Mouse (Mus musculus): ENCODE data around the gene Akt1.

The Akt1 gene

DNA sequence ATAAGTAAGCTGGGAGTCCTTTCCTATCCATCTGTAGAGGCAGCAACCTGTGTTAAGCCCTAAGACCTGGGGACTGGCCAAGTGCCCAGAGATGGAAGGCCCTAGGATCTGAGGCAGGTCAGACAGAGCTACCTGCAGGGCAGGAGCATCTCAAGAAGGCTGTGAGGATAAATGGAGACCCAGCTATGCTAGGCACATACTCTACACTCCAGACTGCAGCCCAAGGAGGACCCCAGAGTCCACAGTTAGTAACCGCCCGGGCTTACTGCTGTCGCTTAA, 13.4 kb downstream of the Akt1 start:
- no peak for DNase-seq (ENCODE audit: low spot score in 2 of 2)

DNA sequence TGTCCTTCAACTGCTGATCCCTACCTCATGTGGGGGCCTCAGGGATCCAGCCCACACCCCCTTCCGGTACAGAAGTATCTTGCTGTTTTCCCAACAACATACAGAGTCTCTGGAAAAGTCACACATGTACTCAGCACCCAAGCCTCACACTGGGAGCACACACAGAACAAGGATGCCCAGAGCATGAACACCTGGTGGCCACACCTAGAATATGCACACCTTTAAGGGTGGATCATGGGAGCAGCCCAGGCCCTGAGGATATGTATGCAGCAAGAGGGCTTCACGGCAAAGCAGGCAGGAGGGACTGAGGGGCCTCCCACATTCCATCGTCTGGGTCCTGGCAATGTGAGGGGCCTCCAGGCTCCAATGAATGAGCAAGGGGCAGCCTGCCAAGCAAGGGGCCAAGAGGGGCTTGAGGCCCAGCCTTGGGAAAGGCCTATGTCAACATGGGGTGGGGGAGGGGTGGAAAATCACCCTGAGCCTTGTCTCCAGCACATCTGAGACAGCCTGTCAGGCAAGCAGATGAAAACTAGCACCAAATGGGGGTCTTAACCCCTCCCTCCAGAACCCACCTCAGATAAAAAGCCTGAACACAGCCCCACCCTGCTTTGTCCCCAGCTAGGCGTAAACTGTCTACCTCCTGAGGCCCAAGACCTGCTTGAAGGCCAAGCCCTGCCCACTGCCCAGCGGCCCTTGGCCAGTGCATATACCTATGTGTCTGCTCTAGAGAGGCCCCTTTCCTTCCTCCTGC, 13.9 kb downstream of the Akt1 start:
- no peak for DNase-seq (ENCODE audit: low spot score in 2 of 2)

DNA sequence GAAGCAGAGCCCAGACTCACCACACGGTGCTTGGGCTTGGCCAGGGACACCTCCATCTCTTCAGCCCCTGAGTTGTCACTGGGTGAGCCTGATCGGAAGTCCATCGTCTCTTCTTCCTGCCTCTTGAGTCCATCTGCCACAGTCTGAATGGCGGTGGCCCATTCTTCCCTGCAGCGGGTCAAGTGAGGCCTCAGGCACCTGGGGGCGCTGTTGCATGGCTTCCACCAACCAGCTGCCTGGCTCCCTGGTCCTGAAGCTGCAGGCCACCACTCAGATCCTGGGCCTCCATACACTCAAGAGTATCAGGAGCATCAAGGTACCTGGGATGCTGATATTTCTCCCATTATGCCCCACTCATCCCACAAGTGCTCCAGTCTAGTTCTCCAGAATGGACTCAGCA, 15.6 kb downstream of the Akt1 start:
- peak in 1 of 2 experiments; percentile 58 for DNase-seq (ENCODE audit: low spot score in 2 of 2)

- DNase-seq (ENCODE audit: low spot score in 2 of 2) = peak in 1 of 2 experiments; percentile 44
These were observed 16.1 kb downstream of the Akt1 start for GRCm38 (mm10) chr12:112658619-112659018.

DNA sequence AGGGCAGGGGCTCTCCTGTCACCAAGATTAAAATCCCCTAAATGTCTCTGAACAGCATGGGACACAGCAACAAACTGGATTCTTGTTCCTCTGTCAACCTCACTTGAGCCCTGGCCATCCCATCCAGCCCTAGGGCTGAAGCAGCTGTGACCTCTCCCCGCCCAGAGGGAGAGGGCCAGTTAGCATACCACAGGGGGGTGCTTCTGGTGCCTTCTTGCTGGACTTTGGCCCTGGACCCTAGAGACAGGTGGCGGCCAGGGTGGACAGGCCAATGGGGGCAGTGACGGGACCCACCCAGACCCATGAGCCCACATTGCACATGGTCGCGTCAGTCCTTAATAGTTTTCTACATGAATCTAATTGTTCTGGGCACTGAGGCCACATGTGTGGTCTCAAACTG, 20.6 kb downstream of the Akt1 start:
- no peak for DNase-seq (ENCODE audit: low spot score in 2 of 2)

GRCm38 (mm10) chr12:112653157-112653824, 21.4 kb downstream of the Akt1 start:
- peak; percentile 85 to 89 for DNase-seq (ENCODE audit: low spot score in 2 of 2)

DNA sequence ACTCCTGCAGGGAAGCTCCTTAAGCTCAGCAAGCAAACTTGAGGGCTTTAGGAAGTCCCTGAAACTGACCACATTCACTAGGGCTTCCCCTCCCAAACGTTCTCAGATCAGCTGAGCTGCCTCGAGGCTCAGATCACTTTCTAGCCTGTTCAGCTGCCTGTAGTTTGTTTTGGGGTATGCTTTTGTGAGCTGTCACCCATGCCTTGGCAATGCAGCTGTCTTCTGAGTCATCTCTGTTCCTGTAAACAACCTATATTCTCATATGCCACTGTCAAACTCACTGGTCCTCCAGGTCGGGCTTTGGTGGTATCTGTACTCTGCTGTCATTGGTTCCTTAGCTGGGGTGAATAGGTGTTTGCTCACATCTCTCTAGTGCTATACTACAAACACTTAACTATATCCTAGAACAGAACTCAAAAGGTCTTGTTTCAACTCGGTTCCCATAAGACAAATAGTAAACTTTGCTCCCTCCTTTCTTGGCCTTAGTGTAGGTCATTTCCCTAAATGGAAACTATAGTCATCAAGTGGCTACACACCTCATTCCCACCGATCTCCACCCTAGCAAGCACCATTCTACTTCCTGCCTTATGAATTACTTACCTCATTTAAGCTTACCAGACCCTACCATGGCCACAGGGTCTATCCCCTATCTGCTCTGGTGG, 22.8 kb downstream of the Akt1 start:
- no peak for DNase-seq (ENCODE audit: low spot score in 2 of 2)

DNA sequence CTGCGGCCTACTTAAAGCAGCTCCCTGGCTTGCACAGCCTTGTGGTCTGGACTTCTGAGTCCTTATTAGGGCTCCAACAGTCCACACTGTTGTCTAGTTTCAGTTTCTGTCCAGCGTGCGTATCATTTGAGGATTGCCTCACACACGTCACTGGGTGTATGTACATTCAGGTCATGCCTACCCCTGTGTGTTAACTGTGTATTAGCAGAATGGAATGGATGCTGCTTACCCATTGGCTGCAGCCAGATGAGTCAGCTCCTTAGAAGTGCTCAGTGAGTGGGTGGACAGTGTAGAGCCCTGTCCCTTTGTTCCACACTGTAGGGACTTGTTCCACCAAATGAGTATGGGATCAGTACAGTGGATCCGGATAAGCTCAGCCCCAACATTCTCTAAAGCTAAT, 26.6 kb downstream of the Akt1 start:
- no peak for DNase-seq (ENCODE audit: low spot score in 2 of 2)

DNA sequence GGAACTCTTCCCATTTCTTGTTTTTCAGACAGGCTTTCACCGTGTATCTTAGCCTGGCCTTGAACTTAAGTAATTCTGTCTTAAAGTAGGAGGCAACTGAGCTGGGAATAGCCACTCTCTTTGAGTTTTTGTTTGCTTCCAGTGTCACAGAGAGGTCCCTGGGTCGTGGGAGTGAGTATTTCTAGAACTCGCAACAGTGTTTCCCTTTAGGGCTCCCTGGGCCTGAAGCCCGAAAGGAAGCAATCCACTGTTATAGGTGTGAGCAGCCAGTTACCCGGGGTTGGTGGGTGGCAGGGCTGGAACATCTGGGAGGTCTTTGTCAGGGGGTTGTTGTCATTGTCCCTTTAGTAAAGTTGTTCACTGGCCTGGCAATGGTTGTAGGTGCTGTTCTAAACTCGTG, 28.5 kb downstream of the Akt1 start:
- DNase-seq (ENCODE audit: low spot score in 2 of 2) = no peak

- DNase-seq (ENCODE audit: low spot score in 2 of 2) = peak; percentile 56 to 63
These were observed 29.7 kb downstream of the Akt1 start for GRCm38 (mm10) chr12:112644855-112645506.

DNA sequence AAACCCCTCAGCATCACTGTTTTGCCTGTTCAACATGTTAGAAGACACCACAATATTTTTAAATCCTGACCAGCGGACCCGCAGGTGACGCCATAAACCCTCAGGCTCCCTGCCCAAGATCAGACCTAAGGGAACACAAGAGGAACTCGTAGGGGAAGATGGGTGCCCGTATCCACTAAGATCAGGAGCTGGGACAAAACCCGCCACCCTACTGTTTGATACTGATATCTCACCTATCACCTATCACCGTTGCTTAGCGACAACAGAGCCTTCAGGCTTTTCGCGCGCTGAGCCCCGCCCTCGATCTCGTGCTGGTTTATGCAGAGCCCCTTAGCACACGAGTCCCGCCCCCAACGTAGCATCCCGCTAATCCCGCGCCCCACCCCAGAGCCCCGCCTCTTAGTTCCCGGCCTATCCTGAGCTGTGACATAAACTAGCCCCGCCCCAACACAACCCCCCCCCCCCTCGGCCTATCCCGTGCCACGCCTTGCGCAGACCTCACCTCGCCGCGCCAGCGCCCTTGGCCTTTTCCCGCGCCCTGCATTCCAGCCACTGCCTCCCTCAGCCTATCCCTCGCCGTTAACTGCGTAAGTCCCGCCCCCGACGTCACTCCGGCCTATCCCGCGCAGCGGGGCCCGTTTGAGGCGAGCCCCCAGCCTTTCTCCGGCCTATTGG, 30.4 kb downstream of the Akt1 start, which contains the start of gene Siva1:
Gene Siva1 (plus strand): TSS at position 500 of the 675 bp plus-strand sequence.
- DNase-seq (ENCODE audit: low spot score in 2 of 2) = peak; percentile 97 to 98

DNA sequence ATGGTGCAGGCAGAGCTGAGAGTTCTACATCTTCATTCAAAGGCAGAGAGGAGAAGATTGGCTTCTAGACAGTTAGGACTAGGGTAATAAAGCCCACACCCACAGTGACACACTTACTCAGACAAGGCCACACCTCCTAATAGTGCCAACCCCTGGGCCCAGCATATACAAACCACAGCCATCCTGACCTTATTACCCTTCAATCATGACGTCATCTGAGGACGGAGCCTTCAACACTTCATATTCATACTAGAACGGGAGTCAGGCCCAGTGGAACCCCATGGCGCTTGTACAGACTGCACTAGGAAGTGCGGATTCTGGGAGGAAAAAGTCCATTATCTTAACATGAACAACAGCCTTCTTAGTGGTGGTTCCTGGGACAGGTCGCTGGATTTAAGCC, 31.6 kb downstream of the Akt1 start:
- no peak for DNase-seq (ENCODE audit: low spot score in 2 of 2)

GRCm38 (mm10) chr12:112639526-112639925, 35.2 kb downstream of the Akt1 start:
- no peak for DNase-seq (ENCODE audit: low spot score in 2 of 2)

- DNase-seq (ENCODE audit: low spot score in 2 of 2) = no peak
These were observed 41.0 kb downstream of the Akt1 start for GRCm38 (mm10) chr12:112633686-112634085.

DNA sequence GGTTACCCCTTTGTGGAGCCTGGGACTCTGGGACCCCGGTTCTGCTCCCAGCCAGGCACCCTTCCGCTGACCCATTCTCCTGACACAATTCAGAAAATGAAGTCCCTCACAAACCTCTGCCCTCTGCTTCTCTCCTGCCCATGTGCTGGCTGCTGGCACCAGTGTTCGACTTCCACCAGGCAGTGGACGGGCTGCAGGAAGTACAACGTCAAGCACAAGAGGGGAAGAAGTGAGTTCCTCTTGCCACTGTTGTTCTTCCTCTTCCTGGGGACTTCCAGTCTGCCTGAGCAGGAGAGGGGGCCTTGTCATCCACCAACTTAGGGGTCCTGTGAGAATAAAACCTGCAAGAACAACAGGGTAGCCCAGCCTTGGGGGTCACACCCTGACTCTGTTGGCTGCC, 41.8 kb downstream of the Akt1 start:
- no peak for DNase-seq (ENCODE audit: low spot score in 2 of 2)

GRCm38 (mm10) chr12:112632084-112632777, 42.5 kb downstream of the Akt1 start:
- DNase-seq (ENCODE audit: low spot score in 2 of 2) = no peak

DNA sequence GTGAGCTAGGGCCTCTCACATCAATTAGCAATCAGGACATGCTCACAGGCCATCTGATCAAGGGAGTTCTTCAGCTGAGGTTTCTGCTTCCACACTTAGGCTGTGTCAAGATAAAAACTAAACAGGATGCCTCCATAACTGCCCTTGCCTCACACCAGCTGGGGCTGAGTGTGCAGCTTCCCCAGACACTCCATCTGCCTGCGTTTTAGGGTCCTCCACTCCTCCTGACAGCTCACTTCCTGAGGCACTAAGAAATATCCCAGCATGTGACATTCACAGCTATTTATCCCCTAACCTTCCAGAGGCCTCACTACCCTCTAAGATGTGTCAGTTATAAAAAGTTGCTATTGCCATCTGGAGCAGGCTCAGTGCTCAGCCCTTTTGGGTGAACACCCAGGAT, 43.2 kb downstream of the Akt1 start:
- DNase-seq (ENCODE audit: low spot score in 2 of 2) = no peak

DNA sequence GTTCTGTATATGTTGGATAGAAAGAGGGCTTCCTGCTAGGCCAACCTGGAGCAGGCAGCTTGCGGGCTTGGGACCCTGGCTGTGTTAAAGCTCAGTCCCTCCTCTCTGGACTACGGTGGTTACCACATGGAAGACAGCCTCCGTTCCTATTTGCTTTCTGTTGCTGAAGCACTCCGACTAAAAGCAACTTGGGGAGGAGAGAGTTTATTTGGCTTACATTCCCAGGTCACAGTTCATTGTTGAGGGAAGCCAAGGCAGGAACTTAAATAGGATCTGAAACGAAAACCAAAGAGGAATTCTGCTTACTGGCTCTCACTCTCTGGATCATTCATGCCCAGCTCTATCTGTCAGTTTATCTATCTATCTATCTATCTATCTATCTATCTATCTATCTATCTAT, 43.9 kb downstream of the Akt1 start:
- no peak for DNase-seq (ENCODE audit: low spot score in 2 of 2)

DNA sequence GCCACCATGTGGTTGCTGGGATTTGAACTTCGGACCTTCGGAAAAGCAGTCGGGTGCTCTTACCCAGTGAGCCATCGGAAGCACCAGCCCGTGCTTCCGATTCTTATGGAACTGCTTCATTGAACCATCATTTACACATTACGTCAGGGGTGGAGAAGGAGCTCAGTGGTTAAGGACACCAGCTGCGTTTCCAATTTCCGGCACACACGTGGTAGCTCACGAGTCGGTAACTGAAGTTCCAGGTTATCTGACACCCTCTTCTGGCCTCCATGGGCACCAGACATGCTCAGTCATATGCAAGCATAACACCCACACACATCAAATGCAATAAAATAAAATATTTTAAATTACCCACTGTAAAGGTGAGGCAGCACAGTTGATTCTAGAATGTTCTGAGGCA, 44.7 kb downstream of the Akt1 start:
- no peak for DNase-seq (ENCODE audit: low spot score in 2 of 2)

DNA sequence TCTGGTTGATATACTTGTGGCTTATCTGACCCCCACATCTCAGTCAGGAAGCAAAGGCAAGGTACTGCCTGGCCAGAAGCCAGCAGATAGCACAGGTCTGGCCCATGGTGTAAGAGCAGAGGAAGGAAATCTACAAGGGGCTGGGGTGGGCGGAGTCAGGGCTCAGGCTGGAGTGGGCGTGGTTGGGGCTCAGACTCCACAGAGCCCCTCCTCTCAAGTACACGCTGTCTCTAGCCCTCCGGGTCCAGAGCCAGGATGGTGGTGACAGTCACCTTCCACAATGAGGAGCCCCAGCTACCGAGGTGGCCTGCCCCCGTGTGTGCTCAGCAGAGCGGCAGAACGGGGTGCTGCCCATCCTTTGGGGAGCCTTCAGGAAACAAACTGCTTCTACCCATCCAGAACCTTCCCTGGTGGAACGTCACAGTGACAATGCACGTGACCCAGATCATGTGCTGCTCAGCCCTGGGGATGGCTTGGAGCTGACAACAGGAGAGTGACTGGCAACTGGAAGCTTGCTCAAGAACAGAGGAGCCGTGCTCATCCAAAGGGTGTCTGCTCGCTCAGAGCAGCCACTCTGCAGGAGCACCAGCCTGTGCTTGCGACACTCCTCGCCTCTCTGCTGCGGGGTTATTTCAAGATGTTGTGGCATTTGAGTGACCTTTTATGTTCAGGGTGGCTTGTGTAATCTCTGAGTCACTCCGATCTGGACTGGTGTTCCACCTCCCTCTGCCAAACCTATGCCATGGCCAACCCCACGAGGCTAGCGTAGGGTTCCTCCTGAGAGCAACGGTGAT, 45.6 kb downstream of the Akt1 start:
- DNase-seq (ENCODE audit: low spot score in 2 of 2) = no peak

DNA sequence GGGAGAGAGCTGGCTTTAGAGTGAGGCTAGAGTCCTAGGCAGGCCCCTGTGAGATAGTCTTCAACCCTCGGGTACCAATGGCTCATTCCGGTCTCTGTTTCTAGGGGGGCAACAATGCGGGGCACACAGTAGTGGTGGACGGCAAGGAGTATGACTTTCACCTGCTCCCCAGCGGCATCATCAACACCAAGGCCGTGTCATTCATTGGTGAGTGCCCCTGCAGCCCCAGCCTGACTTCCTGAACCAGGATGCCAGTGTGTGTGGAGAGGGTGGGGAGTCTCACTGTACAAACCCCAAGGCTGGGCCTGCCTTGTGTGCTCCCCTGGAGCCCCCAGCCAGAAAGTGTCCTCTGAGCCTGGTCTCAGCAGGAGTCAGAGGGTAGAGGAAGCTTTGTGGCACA, 46.5 kb downstream of the Akt1 start:
- DNase-seq (ENCODE audit: low spot score in 2 of 2) = no peak
